Mouse (Mus musculus) lung, postnatal 14 days (tissue): ENCODE results near the gene Cdc42bpa.

Source experiments
- DNase-seq: peaks from one replicate; pipeline ENCODE4 v3.0.0; 2021

Cdc42bpa gene

GRCm38 (mm10) chr1:180194781-180195471 lies 234.7 kb downstream of the Cdc42bpa start:
- peak; percentile 39 for DNase-seq

- DNase-seq = peak; percentile 97
Measured at GRCm38 (mm10) chr1:180195703-180196381, 235.6 kb downstream of the Cdc42bpa start.

- no peak for DNase-seq
Measured at GRCm38 (mm10) chr1:180196508-180196907, 236.2 kb downstream of the Cdc42bpa start.

- DNase-seq = no peak
Measured at GRCm38 (mm10) chr1:180197956-180198355, 237.7 kb downstream of the Cdc42bpa start.

- DNase-seq = no peak
Measured at GRCm38 (mm10) chr1:180198959-180199714, 238.9 kb downstream of the Cdc42bpa start, which contains the start of gene Coq8a. Gene Coq8a, minus strand, starts transcription at chr1:180199602.

GRCm38 (mm10) chr1:180199715-180200050 lies 239.4 kb downstream of the Cdc42bpa start:
- DNase-seq = no peak

- no peak for DNase-seq
Measured at GRCm38 (mm10) chr1:180200722-180201121, 240.4 kb downstream of the Cdc42bpa start.

GRCm38 (mm10) chr1:180208370-180208769 lies 248.1 kb downstream of the Cdc42bpa start:
- DNase-seq = no peak

GRCm38 (mm10) chr1:180210031-180210432 lies 249.8 kb downstream of the Cdc42bpa start:
- no peak for DNase-seq

GRCm38 (mm10) chr1:180210781-180211271 lies 250.6 kb downstream of the Cdc42bpa start:
- DNase-seq = no peak

- no peak for DNase-seq
Measured at GRCm38 (mm10) chr1:180212911-180213310, 252.6 kb downstream of the Cdc42bpa start.

GRCm38 (mm10) chr1:180215044-180215443 lies 254.8 kb downstream of the Cdc42bpa start:
- DNase-seq = peak; percentile 70
